Mouse (Mus musculus): ENCODE data around the gene Ccrl2.

Ccrl2 gene

DNA sequence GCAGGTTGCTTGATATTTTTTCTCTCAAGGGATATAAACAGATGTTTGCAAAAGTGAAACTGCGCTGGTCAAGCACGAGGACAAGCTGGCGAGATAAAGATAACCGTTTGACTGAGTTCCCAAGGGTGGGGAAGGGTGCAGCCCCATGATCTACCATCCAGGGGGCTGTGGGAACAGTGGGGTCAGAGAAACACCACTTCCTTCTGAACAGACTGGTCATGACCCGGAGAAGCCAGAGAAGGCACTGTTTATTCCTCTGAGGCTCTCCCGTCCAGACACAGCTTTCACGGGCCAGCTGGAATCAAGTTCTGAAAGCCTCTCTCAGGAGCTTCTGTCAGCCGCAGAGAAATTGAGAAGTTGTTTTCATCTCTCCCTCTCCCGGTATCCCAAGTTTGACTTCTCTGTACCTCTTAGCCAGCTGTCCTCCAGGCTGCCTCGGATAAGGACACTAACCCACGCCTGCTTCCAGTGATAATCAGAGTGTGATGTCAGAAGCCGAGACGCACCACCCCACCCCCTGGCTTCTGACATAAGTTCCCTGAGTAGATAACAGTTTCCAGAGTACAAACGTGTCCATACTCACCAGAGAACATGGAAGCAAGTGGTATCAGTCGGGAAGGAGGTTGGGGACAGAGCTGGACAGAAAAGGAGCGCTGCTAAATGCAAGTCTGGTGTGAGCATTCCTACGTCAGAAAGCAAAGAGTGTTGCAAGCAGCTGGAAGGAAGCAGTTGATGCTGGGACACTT lies at the start of gene Ccrl2:
TSS of gene Ccrl2 (minus strand) at position 722 of the 746 bp plus-strand sequence.
- DNase-seq (ENCODE audit: low spot score in 2 of 2): no peak

GRCm38 (mm10) chr9:111103893-111104292 lies 46.6 kb upstream of the Ccrl2 start:
- DNase-seq (ENCODE audit: low spot score in 2 of 2): no peak

DNA sequence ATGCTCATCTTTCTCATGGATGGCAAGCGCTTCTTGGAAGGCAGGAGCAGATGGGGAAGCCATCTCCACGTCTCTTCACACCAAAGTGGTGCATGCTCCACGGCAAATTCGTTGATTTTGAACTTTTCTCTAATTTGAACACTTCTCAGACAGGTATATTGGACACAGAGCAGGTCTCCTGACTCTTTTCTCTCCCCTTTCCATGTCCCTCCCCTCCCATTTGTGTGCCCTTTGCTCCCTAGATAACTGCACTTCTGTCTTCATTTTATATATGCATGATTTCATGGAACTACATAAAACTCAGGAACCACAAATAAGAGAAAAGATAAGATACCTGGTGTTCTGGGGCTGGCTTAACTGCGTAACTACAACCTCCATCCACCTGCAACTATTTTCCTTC lies 46.0 kb upstream of the Ccrl2 start:
- DNase-seq (ENCODE audit: low spot score in 2 of 2): no peak

DNA sequence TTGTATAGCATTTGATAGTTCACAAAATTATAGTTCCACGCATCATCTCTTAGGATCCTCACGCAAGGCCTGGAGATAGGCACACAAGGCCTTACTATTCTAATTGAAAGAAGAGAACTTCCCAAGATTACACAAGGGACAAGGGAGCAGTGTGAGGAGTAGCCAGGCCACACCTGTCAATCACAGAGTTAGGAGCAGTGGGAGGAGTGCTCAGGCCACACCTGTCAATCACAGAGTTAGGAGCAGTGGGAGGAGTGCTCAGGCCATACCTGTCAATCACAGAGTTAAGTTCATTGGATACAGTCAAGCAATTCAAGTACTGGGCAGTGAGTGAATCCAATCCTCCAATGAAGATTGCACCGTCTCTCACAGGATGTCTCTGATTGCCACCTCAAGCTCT lies 43.1 kb upstream of the Ccrl2 start:
- no peak for DNase-seq (ENCODE audit: low spot score in 2 of 2)

DNA sequence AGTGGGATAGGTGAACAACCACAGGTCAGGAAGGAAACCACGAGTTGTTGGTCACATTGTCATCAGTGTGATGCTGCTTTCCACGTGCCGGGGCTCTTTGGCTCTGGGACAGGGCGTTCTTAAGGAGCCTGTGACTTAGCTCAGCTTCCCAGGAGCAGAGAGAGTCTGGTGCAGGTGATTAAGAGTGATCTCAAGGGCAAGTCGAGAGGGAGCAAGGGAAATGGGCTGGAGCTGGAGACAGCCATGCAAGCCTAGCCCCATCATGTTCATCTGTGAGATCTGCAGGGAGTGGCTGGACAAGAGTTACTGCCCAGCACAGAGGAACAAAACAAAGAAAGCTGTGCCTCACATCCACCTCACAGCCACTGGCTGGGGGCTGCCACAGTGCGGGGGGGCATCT lies 40.2 kb upstream of the Ccrl2 start:
- DNase-seq (ENCODE audit: low spot score in 2 of 2): no peak

DNA sequence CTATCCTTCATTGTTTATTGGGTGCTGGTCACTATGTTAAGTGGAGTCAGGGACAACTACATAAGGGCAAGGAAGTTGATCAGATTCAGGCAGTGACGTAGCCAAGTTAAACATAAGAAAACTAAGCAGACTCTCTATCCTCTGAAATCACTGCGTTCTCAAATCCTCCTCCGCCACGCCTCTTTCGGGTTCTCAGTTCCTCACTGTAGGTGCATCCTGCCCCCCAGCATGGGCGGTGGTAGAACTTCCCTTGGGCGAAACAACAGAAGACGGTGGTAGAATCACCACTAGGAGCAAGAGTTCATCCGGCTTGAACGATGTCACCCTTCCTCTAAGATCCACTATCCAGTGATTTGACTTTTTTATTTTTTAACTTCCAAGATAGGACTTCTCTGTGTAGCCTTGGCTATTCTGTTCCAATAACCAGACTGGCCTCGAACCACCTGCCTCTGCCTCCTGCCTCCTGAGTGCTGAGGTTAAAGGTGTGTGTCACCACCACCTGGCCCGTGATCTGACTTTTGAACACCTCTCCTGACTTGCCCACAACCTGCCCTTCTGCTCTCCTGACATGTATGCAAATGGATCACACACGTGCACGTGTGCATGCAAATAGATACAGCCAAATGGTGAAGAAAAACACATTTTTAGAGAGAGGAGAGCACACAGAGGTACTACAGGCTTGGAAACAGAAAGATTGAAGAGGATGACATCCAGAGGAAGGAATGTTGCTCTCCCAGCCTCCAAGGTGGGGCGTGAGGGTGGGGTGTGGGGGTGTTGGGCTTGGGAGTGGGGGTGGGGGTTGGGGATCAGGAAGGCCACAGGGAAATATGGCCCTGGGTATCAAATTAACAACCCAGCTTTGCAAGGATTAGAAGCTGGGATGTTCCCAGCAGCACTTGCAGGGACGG lies 39.4 kb upstream of the Ccrl2 start:
- no peak for DNase-seq (ENCODE audit: low spot score in 2 of 2)

DNA sequence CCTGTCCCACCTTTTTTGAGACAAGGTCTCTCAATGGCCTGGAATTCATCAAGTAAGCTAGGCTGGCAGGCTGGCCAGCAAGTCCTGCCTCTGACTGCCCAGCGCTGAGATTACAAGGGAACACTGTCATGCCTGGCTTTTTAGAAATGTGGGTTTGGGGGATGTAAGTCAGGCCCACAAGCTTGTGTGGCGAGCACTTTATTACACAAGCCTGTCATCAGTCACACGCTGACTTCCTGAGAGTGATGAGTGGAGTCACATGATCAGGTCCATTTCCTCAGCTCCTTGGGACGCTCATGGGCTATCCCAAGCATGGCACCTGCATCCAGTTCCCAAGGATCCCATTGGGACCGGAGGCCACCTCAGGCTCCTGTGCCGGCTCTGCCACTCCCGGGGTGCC lies 38.4 kb upstream of the Ccrl2 start:
- DNase-seq (ENCODE audit: low spot score in 2 of 2): no peak

DNA sequence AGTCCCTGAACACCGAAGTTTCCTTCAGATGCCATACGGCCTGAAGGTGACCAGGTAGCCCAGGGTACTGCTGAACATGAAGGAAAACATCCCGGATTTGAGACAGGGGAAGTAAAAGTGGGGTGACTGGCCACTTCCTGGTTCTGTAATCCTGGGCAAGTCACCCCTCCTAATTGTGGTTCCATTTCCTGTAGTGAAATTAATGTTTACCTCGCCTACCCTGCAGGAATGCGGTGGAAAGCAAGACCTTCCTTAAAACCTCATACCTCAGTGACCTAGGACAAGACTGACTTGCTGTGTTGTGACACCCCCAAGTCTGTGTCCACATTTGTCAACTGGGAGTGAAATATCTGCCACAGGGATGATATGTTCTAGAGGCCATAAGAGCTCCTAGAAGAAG lies 37.3 kb upstream of the Ccrl2 start:
- no peak for DNase-seq (ENCODE audit: low spot score in 2 of 2)

GRCm38 (mm10) chr9:111093094-111093493 lies 35.8 kb upstream of the Ccrl2 start:
- peak in 1 of 2 experiments; percentile 50 for DNase-seq (ENCODE audit: low spot score in 2 of 2)

DNA sequence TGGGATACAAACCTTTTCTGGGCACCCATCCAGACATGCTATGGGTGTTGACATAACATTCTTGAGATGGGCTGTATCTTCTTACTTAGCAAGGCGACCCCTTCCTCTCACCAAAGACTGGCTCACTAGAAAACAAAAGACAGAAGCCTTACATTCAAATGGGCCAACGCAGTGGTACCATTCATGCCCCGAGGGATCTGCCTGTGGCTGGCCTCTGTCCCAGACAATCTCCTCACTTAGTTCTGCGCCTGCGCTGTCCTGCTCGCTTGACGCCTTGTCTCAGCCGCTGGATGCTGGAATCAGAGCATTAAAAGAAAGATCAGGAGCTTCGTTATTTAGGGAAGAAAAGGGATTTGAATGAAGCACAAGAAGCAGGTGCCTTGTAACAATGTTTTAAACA lies 35.3 kb upstream of the Ccrl2 start:
- DNase-seq (ENCODE audit: low spot score in 2 of 2): peak in 1 of 2 experiments; percentile 16

DNA sequence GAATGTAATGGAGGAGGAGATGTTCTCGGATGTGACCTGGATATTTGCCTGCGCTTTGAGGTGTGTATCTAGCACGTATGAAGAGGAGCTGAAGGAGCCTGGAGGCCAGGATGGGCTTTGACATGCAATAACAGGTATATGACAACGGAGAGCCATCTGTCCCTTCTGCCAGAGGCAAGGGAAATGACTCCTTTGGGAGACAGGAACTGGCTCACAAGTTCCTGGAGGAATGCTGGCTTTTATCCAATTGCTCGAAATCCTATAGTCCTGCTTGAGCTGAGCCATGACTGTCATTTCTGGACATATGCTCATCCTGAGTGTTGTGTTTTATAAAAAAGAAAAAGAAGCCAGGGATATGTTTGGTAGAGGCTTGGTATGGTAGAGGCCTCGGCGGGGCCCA lies 31.6 kb upstream of the Ccrl2 start:
- DNase-seq (ENCODE audit: low spot score in 2 of 2): no peak

- no peak for DNase-seq (ENCODE audit: low spot score in 2 of 2)
Measured at GRCm38 (mm10) chr9:111087960-111088359, 30.6 kb upstream of the Ccrl2 start.

DNA sequence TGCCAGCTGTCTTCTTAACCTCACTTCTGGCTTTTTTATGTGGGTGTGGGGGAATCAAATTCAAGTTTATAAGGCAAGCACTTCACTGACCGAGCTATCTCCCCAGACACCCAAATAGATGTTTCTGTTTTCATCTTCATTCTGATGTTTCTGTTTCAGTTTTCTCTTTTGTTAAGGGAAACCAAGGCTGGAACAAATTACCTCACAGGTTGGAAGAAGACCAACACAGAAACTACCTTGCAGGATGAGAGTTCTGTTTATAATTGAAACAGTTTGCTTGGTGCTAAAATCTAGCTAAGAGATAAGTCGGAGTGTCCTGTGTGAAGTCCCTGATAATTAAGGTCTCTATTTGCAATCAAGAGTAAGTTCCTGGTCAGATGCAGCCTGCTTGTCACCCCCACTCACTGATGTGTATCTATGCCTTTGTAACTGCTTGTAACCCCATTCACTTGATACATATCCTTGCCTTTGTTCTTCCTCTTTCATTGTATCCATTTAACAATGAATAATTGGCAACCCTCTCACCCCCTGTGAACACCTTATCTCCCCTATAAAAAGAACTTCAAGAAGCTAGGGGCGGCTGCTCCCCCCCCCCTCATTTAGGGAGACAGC lies 29.8 kb upstream of the Ccrl2 start:
- no peak for DNase-seq (ENCODE audit: low spot score in 2 of 2)

- no peak for DNase-seq (ENCODE audit: low spot score in 2 of 2)
Measured at GRCm38 (mm10) chr9:111086137-111086536, 28.8 kb upstream of the Ccrl2 start.

GRCm38 (mm10) chr9:111085329-111085728 lies 28.0 kb upstream of the Ccrl2 start:
- DNase-seq (ENCODE audit: low spot score in 2 of 2): no peak

DNA sequence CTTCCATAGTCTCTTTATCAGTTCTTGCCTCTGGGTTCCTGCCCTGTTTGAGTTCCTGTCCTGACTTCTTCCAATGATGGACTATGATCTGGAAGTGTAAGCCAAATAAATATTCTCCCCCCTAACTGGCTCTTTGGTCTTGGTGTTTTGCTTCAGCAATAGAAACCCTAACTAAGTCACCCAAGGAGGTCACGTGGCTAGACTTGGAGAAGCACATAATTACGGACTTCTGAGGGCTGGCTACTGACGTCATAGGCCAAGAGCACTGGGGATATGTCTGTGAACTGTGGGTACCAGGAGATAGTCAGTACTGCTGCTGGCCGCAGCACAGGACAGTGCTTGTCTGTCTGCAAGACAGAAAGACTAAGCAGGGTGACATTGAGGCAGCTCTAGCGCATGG lies 24.4 kb upstream of the Ccrl2 start:
- no peak for DNase-seq (ENCODE audit: low spot score in 2 of 2)

DNA sequence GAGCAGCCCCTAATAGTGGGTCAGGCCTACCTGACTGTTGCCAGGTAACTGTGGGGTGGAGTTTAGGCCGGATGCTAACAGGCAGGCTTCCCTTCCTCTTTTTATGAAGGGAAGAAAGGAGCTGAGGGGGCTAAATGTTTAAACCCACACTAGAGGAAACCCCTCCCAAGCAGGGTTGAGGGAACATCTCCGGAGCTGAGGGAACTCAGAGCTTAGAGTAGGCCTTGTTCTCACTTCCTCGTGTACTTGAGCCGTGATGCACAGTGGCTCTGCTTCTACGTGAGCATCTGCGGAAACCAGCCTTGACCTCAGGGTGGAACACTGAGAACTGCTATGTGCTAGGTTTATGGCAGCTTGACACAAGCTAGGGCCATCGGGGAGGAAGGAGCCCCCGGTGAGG lies 23.5 kb upstream of the Ccrl2 start:
- no peak for DNase-seq (ENCODE audit: low spot score in 2 of 2)

- no peak for DNase-seq (ENCODE audit: low spot score in 2 of 2)
Measured at GRCm38 (mm10) chr9:111077745-111078144, 20.4 kb upstream of the Ccrl2 start.

GRCm38 (mm10) chr9:111072971-111073370 lies 15.7 kb upstream of the Ccrl2 start:
- DNase-seq (ENCODE audit: low spot score in 2 of 2): no peak

DNA sequence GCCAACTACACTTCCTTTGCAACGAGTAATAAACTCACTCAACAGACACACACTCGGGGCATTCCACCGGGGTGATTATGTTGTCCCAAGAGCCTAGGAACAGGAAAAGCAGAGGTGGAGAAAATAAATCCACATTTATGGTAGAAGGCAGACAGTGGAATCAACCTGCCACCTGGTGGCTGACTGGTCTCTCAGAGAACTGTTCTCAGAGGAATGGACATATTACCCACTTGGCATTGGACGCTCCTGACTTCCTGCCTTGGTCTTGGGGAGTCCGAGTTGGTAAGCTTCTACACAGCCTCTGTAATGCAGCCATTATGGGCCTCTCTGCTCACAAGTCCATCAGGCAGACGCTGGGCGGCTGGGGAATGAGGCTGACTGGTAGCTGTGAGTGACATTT lies 14.9 kb upstream of the Ccrl2 start:
- peak in 1 of 2 experiments; percentile 25 for DNase-seq (ENCODE audit: low spot score in 2 of 2)

DNA sequence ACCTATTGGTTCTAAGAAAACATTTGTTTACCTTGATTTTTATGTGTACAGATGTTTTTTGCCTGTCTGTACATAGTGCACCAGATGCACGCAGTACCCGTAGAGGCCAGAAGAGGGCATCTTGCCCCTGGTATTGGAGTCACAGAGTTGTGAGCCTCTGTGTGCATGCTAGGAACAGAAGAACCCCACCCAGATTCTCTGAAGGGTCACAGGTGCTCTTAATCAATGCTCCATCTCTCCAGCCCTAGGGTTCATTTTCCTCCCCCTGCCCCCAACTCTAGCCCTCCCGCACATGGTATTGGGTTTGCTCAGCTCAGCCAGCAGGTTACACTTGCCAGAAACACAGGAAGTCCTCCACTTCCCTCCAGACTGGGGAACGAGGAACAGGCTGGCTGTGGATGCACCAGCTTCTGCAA lies 13.2 kb upstream of the Ccrl2 start:
- peak in 1 of 2 experiments; percentile 29 for DNase-seq (ENCODE audit: low spot score in 2 of 2)

DNA sequence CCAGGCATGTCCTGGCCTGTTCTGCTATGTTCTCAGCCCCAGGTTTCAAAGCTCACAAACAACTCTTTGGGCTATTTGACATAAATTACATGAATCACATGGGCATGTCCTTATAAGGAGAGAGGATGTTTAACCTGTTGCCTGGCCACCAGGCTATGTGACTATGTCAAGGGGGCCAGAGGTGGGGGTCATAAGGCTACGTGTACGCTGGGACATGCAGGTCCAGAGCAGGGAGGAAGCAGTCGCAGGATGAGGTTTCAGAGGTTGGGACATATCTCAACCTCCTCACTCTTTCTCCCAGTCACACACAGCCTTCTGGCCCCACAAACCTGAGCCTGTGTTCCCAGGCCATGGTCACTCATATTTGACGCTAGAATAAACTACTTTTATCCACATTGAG lies 9.7 kb upstream of the Ccrl2 start:
- DNase-seq (ENCODE audit: low spot score in 2 of 2): no peak

DNA sequence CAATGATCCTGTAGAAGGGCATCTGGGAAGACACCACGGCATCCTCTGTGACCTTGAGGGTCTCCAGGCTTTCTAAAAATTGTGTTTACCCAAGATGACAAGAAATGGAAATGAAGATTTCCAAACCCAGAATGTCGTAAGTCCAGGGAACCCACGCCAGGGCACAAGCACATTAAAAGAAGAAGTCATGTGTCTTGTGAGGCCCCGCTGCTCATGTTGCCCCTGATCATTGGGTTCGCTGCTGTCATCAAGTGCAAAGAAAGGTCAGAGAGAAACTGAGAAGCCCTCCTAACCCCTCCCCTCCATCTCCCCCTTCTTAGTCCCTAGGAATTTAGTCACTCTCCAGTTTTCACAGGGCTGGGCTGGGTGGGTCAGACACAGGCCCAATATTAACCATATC lies 5.5 kb upstream of the Ccrl2 start:
- DNase-seq (ENCODE audit: low spot score in 2 of 2): no peak
